Mouse (Mus musculus) heart, embryonic 15.5 days (tissue): ENCODE results near the gene Sepsecs. TPM values are rescaled to one million over a fixed set of nuclear protein-coding genes. Genes with fewer than 3 reads are reported as not detected.

Experiments
- ATAC-seq: fragments of 200-750 bp; cut with Nextera tagmentation; replicated peaks from 2 replicates; pipeline ENCODE4 v1.8.0; 2017; ENCODE audit warnings: low read depth, moderate TSS enrichment; ENCODE audit not compliant: insufficient number of reproducible peaks, insufficient read depth, low FRiP score
- H3K27ac ChIP-seq: fragments of 300-500 bp; sonication (generic); 2 replicates; pipeline ENCODE4 v1.5.1; 2015; ENCODE audit warnings: mild to moderate bottlenecking, inconsistent platforms
- H3K27me3 ChIP-seq: fragments of 300-500 bp; sonication (generic); 2 replicates; pipeline ENCODE4 v1.6.1; 2015; ENCODE audit warnings: inconsistent platforms
- H3K36me3 ChIP-seq: fragments of 300-500 bp; sonication (generic); 2 replicates; pipeline ENCODE4 v1.6.1; 2015; ENCODE audit warnings: mild to moderate bottlenecking, inconsistent platforms
- H3K4me1 ChIP-seq: fragments of 300-500 bp; sonication (generic); replicated peaks from 2 replicates; pipeline ENCODE4 v1.6.1; 2015; ENCODE audit warnings: inconsistent platforms
- H3K4me2 ChIP-seq: fragments of 300-500 bp; sonication (generic); 2 replicates; pipeline ENCODE4 v1.6.1; 2015; ENCODE audit warnings: inconsistent platforms, mild to moderate bottlenecking, moderate library complexity
- H3K4me3 ChIP-seq: fragments of 300-500 bp; sonication (generic); 2 replicates; pipeline ENCODE4 v1.5.1; 2015; ENCODE audit warnings: mild to moderate bottlenecking, inconsistent platforms
- H3K9ac ChIP-seq: fragments of 300-500 bp; sonication (generic); 2 replicates; pipeline ENCODE4 v1.6.1; 2015; ENCODE audit warnings: mild to moderate bottlenecking, inconsistent platforms
- H3K9me3 ChIP-seq: fragments of 300-500 bp; sonication (generic); replicated peaks from 2 replicates; pipeline ENCODE4 v1.6.1; 2016; ENCODE audit warnings: inconsistent platforms
- whole genome bisulfite sequencing: fragments of 180-500 bp; shearing (Covaris S2); methylation state at CpG from one replicate; pipeline ENCODE4 v1.1.7; 2015; ENCODE audit warnings: mixed read lengths; 5-methylcytosine and 5-hydroxymethylcytosine counted together
- polyA plus RNA-seq: library from polyadenylated mRNA; unstranded; fragments of >200 nt; fragmentation: Nextera tagmentation; extraction: Ambion mirVana; gene quantifications from 2 replicates; pipeline ENCODE4 v1.2.1, GENCODE M21; 2015

Sepsecs gene
- polyA plus RNA-seq, 1 experiment from 2014 or later = 5.1 TPM

GRCm38 (mm10) chr5:52641736-52642135 lies 27.8 kb downstream of the Sepsecs start:
- WGBS = 82% methylated on average over 6 of the region's 6 CpGs
- no peaks in the 10 kb centered on the region for H3K9me3 ChIP-seq
- H3K4me2 ChIP-seq = no peak overlapping the region
- H3K4me1 ChIP-seq = no peaks in the 10 kb centered on the region
- H3K4me3 ChIP-seq = no peak overlapping the region
- H3K27ac ChIP-seq = no peak overlapping the region
- no peak overlapping the region for H3K9ac ChIP-seq
- no peak for ATAC-seq
- peaks cover 34% of the 10 kb centered on the region for H3K36me3 ChIP-seq
- no peaks in the 10 kb centered on the region for H3K27me3 ChIP-seq

GRCm38 (mm10) chr5:52638916-52639315 lies 30.6 kb downstream of the Sepsecs start:
- Histone ChIP-seq H3K9ac (no peak overlapping the region), H3K36me3 (peaks cover 16% of the 10 kb centered on the region), H3K4me1 (no peaks in the 10 kb centered on the region), H3K9me3 (no peaks in the 10 kb centered on the region), H3K27ac (no peak overlapping the region), H3K4me2 (no peak overlapping the region), H3K27me3 (no peaks in the 10 kb centered on the region; the same call in 1 of the 2 replicates), H3K4me3 (no peak overlapping the region)
- WGBS = 86% methylated on average over 8 of the region's 8 CpGs
- ATAC-seq = no peak

- peaks cover 7% of the 10 kb centered on the region; the same call in 1 of the 2 replicates for H3K36me3 ChIP-seq
- H3K27ac ChIP-seq = no peak overlapping the region
- WGBS = 90% methylated on average over 7 of the region's 7 CpGs
- no peak overlapping the region for H3K4me3 ChIP-seq
- no peak overlapping the region for H3K9ac ChIP-seq
- no peaks in the 10 kb centered on the region for H3K9me3 ChIP-seq
- no peaks in the 10 kb centered on the region for H3K4me1 ChIP-seq
- H3K27me3 ChIP-seq = no peaks in the 10 kb centered on the region; the same call in 1 of the 2 replicates
- no peak overlapping the region for H3K4me2 ChIP-seq
- no peak for ATAC-seq
Measured at GRCm38 (mm10) chr5:52638006-52638405, 31.5 kb downstream of the Sepsecs start.

GRCm38 (mm10) chr5:52636923-52637322 lies 32.6 kb downstream of the Sepsecs start:
- Histone ChIP-seq H3K9ac (no peak overlapping the region), H3K9me3 (no peaks in the 10 kb centered on the region), H3K27ac (no peak overlapping the region), H3K27me3 (no peaks in the 10 kb centered on the region; the same call in 1 of the 2 replicates), H3K4me1 (no peaks in the 10 kb centered on the region), H3K36me3 (0 out of 2 replicates have a peak, but pooled peaks cover under 1% of the 10 kb centered on the region), H3K4me3 (no peak overlapping the region), H3K4me2 (no peak overlapping the region)
- WGBS = 80% methylated on average over 6 of the region's 6 CpGs
- ATAC-seq = no peak

GRCm38 (mm10) chr5:52636025-52636755 lies 33.3 kb downstream of the Sepsecs start:
- Histone ChIP-seq H3K4me2 (no peak overlapping the region), H3K9me3 (no peaks in the 10 kb centered on the region), H3K4me1 (no peaks in the 10 kb centered on the region), H3K36me3 (no peaks in the 10 kb centered on the region), H3K27me3 (no peaks in the 10 kb centered on the region; the same call in 1 of the 2 replicates), H3K4me3 (no peak overlapping the region), H3K9ac (no peak overlapping the region), H3K27ac (no peak overlapping the region)
- ATAC-seq = no peak
- WGBS = 45% methylated on average over 11 of the region's 11 CpGs

GRCm38 (mm10) chr5:52634017-52634416 lies 35.5 kb downstream of the Sepsecs start:
- no peaks in the 10 kb centered on the region for H3K36me3 ChIP-seq
- H3K9me3 ChIP-seq = no peaks in the 10 kb centered on the region
- H3K4me2 ChIP-seq = no peak overlapping the region
- H3K27me3 ChIP-seq = no peaks in the 10 kb centered on the region; the same call in 1 of the 2 replicates
- no peak overlapping the region for H3K4me3 ChIP-seq
- no peak overlapping the region for H3K27ac ChIP-seq
- ATAC-seq = 0 out of 2 replicates have a peak, but pooled peaks have one; percentile 41
- WGBS = 17% methylated on average over 8 of the region's 8 CpGs
- peaks cover 4% of the 10 kb centered on the region for H3K4me1 ChIP-seq
- H3K9ac ChIP-seq = no peak overlapping the region

GRCm38 (mm10) chr5:52630541-52630940 lies 39.0 kb downstream of the Sepsecs start:
- 94% methylated on average over 1 of the region's 1 CpGs for WGBS

GRCm38 (mm10) chr5:52629214-52629613 lies 40.3 kb downstream of the Sepsecs start:
- 68% methylated on average over 6 of the region's 6 CpGs for WGBS
- no peak overlapping the region for H3K4me2 ChIP-seq
- H3K4me1 ChIP-seq = peaks cover 17% of the 10 kb centered on the region
- ATAC-seq = no peak
- no peak overlapping the region for H3K4me3 ChIP-seq
- no peaks in the 10 kb centered on the region for H3K36me3 ChIP-seq
- no peak overlapping the region for H3K27ac ChIP-seq
- no peak overlapping the region for H3K9ac ChIP-seq
- H3K9me3 ChIP-seq = no peaks in the 10 kb centered on the region
- no peaks in the 10 kb centered on the region for H3K27me3 ChIP-seq

More at GRCm38 (mm10) chr5:52630541-52630940, 39.0 kb downstream of the Sepsecs start:
- Histone ChIP-seq H3K9ac (no peak overlapping the region), H3K27me3 (no peaks in the 10 kb centered on the region; the same call in 1 of the 2 replicates), H3K27ac (no peak overlapping the region), H3K4me1 (peaks cover 17% of the 10 kb centered on the region), H3K9me3 (no peaks in the 10 kb centered on the region), H3K4me3 (no peak overlapping the region), H3K4me2 (no peak overlapping the region), H3K36me3 (no peaks in the 10 kb centered on the region)
- ATAC-seq = no peak

- ATAC-seq = 0 out of 2 replicates have a peak, but pooled peaks have one; percentile 23
- H3K4me3 ChIP-seq = no peak overlapping the region
- no peak overlapping the region for H3K27ac ChIP-seq
- H3K4me2 ChIP-seq = no peak overlapping the region
- H3K9ac ChIP-seq = no peak overlapping the region
- H3K27me3 ChIP-seq = no peaks in the 10 kb centered on the region
- 46% methylated on average over 3 of the region's 3 CpGs for WGBS
- no peaks in the 10 kb centered on the region for H3K36me3 ChIP-seq
- H3K4me1 ChIP-seq = peaks cover 17% of the 10 kb centered on the region
- H3K9me3 ChIP-seq = no peaks in the 10 kb centered on the region
Measured at GRCm38 (mm10) chr5:52628783-52629182, 40.7 kb downstream of the Sepsecs start.

- H3K9me3 ChIP-seq = no peaks in the 10 kb centered on the region
- WGBS = 79% methylated on average over 8 of the region's 8 CpGs
- no peak overlapping the region for H3K27ac ChIP-seq
- no peak overlapping the region for H3K4me2 ChIP-seq
- H3K36me3 ChIP-seq = no peaks in the 10 kb centered on the region
- no peak overlapping the region for H3K9ac ChIP-seq
- H3K4me3 ChIP-seq = no peak overlapping the region
- H3K27me3 ChIP-seq = no peaks in the 10 kb centered on the region
- ATAC-seq = no peak
- H3K4me1 ChIP-seq = peaks cover 17% of the 10 kb centered on the region
Measured at GRCm38 (mm10) chr5:52627713-52628112, 41.8 kb downstream of the Sepsecs start.

GRCm38 (mm10) chr5:52626092-52626491 lies 43.4 kb downstream of the Sepsecs start:
- H3K4me2 ChIP-seq = peak overlapping the region; percentile 23; the same call in 1 of the 2 replicates
- no peak overlapping the region for H3K4me3 ChIP-seq
- no peak for ATAC-seq
- no peaks in the 10 kb centered on the region for H3K36me3 ChIP-seq
- H3K9me3 ChIP-seq = no peaks in the 10 kb centered on the region
- 43% methylated on average over 8 of the region's 8 CpGs for WGBS
- H3K27ac ChIP-seq = peak overlapping the region; percentile 37; the same call in 1 of the 2 replicates
- peaks cover 17% of the 10 kb centered on the region for H3K4me1 ChIP-seq
- H3K27me3 ChIP-seq = no peaks in the 10 kb centered on the region
- H3K9ac ChIP-seq = no peak overlapping the region

- Histone ChIP-seq H3K9ac (no peak overlapping the region), H3K9me3 (no peaks in the 10 kb centered on the region), H3K4me2 (no peak overlapping the region), H3K4me1 (peaks cover 17% of the 10 kb centered on the region), H3K36me3 (no peaks in the 10 kb centered on the region), H3K4me3 (no peak overlapping the region), H3K27ac (no peak overlapping the region), H3K27me3 (no peaks in the 10 kb centered on the region)
- 73% methylated on average over 1 of the region's 1 CpGs for WGBS
- ATAC-seq = no peak
Measured at GRCm38 (mm10) chr5:52624956-52625355, 44.6 kb downstream of the Sepsecs start.
